ENCODE assay signal across 28 mouse cellular contexts in the genomic region with DNA sequence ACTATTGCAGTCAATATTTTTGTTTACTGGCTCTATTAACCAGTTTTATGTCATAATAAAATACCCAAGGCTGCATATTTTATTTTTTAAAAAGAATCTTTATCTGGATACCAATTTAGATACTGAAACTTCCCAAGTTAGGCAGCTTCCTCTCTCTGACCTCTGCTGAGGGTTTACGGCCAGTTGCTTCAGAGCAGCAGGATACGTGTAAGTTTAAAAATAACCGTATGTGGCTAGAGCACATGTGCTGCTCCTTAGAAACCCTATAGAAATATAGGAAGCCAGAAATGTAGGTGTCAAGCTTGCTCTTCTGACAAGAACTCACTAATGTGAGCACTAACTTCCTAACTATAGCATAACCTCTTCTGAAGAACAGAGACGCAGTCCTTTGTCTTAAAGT. TPM values are rescaled to one million over a fixed set of nuclear protein-coding genes. Genes with fewer than 3 reads are reported as not detected.
A peak's percentile ranks its signal among the peaks of the same experiment; 100 is the strongest.
DNase-seq lines count a peak whose midpoint lies in the region; ATAC-seq and TF ChIP-seq lines count a peak whose summit lies in the region.
"Had no signal": no experiment of that assay in that cellular context is flagged by ENCODE, and none has a peak within 500 bp of the region (broad histone marks: within the 10 kb centered on the region; RNA-seq: fewer than 3 reads in every experiment).

No protein-coding gene starts in this region.

- no peak overlapping the region for H3K27ac ChIP-seq in CH12.LX (ENCODE audit: insufficient read depth, low read depth)
- H3K27ac ChIP-seq in forebrain, embryonic 15.5 days (replicated peaks) = no peak overlapping the region
- H3K27ac ChIP-seq: forebrain, embryonic 10.5 days; heart, adult 2 months; heart, embryonic 10.5 days; heart, embryonic 13.5 days; hindbrain, embryonic 14.5 days; hindbrain, postnatal 0 days had no signal

- WGBS in forebrain, embryonic 15.5 days = 93% methylated on average over 4 of the region's 4 CpGs

- no peak overlapping the region for H3K4me3 ChIP-seq in CH12.LX (replicated peaks in 1 of 3; ENCODE audit: low read depth in 2 of 3, low read length in 2 of 3, poor library complexity in 1 of 3)
- no peak overlapping the region for H3K4me3 ChIP-seq in forebrain, embryonic 15.5 days
- H3K4me3 ChIP-seq: forebrain, embryonic 10.5 days; heart, adult 2 months; heart, embryonic 10.5 days; heart, embryonic 13.5 days had no signal

- peaks cover 2 to 19% of the 10 kb centered on the region in 2 experiments; a peak in 3 of 4 replicates for H3K4me1 ChIP-seq in CH12.LX (ENCODE audit: control insufficient read depth in 1 of 2, insufficient read depth in 2 of 2)
- H3K4me1 ChIP-seq in forebrain, embryonic 15.5 days = no peaks in the 10 kb centered on the region
- H3K4me1 ChIP-seq: forebrain, embryonic 10.5 days; heart, embryonic 10.5 days; heart, embryonic 13.5 days had no signal

- TF ChIP-seq POLR2A in CH12.LX (IDR thresholded peaks at IDR 0.05; ENCODE audit: low read depth, low read length) = no peak

- no peaks in the 10 kb centered on the region for H3K9me3 ChIP-seq in CH12.LX (replicated peaks; ENCODE audit: low read length)
- no peaks in the 10 kb centered on the region for H3K9me3 ChIP-seq in forebrain, embryonic 15.5 days
- H3K9me3 ChIP-seq: forebrain, embryonic 10.5 days; G1E; heart, embryonic 10.5 days; heart, embryonic 13.5 days had no signal

- H3K79me2 ChIP-seq in CH12.LX (replicated peaks; ENCODE audit: control insufficient read depth, extremely low read depth, insufficient read depth, poor library complexity, severe bottlenecking) = no peaks in the 10 kb centered on the region

- TF ChIP-seq EP300 in CH12.LX (IDR thresholded peaks at IDR 0.05; ENCODE audit: low read length) = no peak

- no peaks in the 10 kb centered on the region for H3K27me3 ChIP-seq in CH12.LX (replicated peaks)
- no peaks in the 10 kb centered on the region for H3K27me3 ChIP-seq in forebrain, embryonic 15.5 days
- H3K27me3 ChIP-seq: heart, embryonic 13.5 days; Patski had no signal

- H3K9ac ChIP-seq in CH12.LX (ENCODE audit: insufficient read depth, low read depth) = no peak overlapping the region
- H3K9ac ChIP-seq in forebrain, embryonic 15.5 days (replicated peaks) = no peak overlapping the region
- H3K9ac ChIP-seq: heart, embryonic 13.5 days; hindbrain, embryonic 14.5 days had no signal

- DNase-seq in 416B (ENCODE audit: low read depth) = peak; percentile 37
- peak; percentile 14 for DNase-seq in CH12.LX (ENCODE audit: extremely low read depth)
- DNase-seq in urinary bladder, postnatal 36 days (ENCODE audit: low spot score in 2 of 2) = no peak
- no peak for DNase-seq in left cerebral cortex, adult 9 months (ENCODE audit: low spot score in 2 of 2)
- DNase-seq: adrenal gland, postnatal 10 days; adrenal gland, postnatal 36 days; cerebellum, adult 11 months; cerebellum, adult 2 months; cerebellum, adult 9-11 months; cerebellum, postnatal 36 days; gastrocnemius, postnatal 25 days; heart, adult 2 months; heart, postnatal 14 days; heart, postnatal 4 days had no signal

- no peak for TF ChIP-seq CTCF in CH12.LX (conservative IDR thresholded peaks at IDR 0.05 in 1 of 2, IDR thresholded peaks at IDR 0.05 in 1 of 2; ENCODE audit: low read depth in 2 of 2, low read length in 2 of 2)

- dilution Hi-C loops in CH12.LX (cut with MboI; ENCODE audit: extremely low pct_ligation_motif_present, extremely low pct_unique_long_range_greater_than_20kb, low sequenced_read_pairs) = no loop called here

- TF ChIP-seq RAD21 in CH12.LX (IDR thresholded peaks at IDR 0.05; ENCODE audit: low read depth, low read length) = no peak

- ATAC-seq in granulocyte monocyte progenitor cell, adult 5-6 weeks (replicated peaks; ENCODE audit: poor library complexity, severe bottlenecking) = peak; percentile 96
- peak; percentile 91 for ATAC-seq in megakaryocyte progenitor cell, adult 5-6 weeks (replicated peaks; ENCODE audit: poor library complexity)
- ATAC-seq in forebrain, embryonic 15.5 days (replicated peaks) = no peak
- ATAC-seq: forebrain, embryonic 14.5 days; hindbrain, postnatal 0 days; inflammation-experienced regulatory T-cells, adult 6 months; Patski had no signal

- H3K36me3 ChIP-seq in CH12.LX (replicated peaks in 1 of 2; ENCODE audit: control insufficient read depth in 1 of 2, insufficient read depth in 1 of 2, low read length in 1 of 2) = peaks cover 54 to 78% of the 10 kb centered on the region in 2 experiments
- peaks cover 70% of the 10 kb centered on the region for H3K36me3 ChIP-seq in forebrain, embryonic 15.5 days

- no peak overlapping the region for H3K4me2 ChIP-seq in CH12.LX (ENCODE audit: insufficient read depth, low read depth, poor library complexity, severe bottlenecking)
- no peak overlapping the region for H3K4me2 ChIP-seq in forebrain, embryonic 15.5 days (replicated peaks)
- H3K4me2 ChIP-seq: heart, embryonic 13.5 days; hindbrain, embryonic 14.5 days had no signal

- in situ Hi-C loops in CH12.LX (cut with MboI; ENCODE audit: low pct_ligation_motif_present, low pct_unique_long_range_greater_than_20kb, low sequenced_read_pairs) = no loop called here

TF ChIP-seq in CH12.LX, 34 proteins besides CTCF, POLR2A, EP300 and RAD21:
- no peak for TF ChIP-seq TBP (conservative IDR thresholded peaks at IDR 0.05; ENCODE audit: low read depth, low read length)
- no peak for TF ChIP-seq MEF2A (IDR thresholded peaks at IDR 0.05; ENCODE audit: borderline replicate concordance, low read depth, low read length)
- TF ChIP-seq ZNF384 (IDR thresholded peaks at IDR 0.05; ENCODE audit: low read depth, low read length) = no peak
- no peak for TF ChIP-seq USF2 (conservative IDR thresholded peaks at IDR 0.05; ENCODE audit: low read depth, low read length)
- no peak for TF ChIP-seq HCFC1 (IDR thresholded peaks at IDR 0.05; ENCODE audit: low read depth, low read length)
- TF ChIP-seq USF1 (IDR thresholded peaks at IDR 0.05; ENCODE audit: low read depth, low read length) = no peak
- TF ChIP-seq CHD2 (IDR thresholded peaks at IDR 0.05; ENCODE audit: low read length) = no peak
- TF ChIP-seq MYC (IDR thresholded peaks at IDR 0.05; ENCODE audit: low read depth, low read length) = no peak
- no peak for TF ChIP-seq BHLHE40 (IDR thresholded peaks at IDR 0.05; ENCODE audit: low read depth, low read length)
- TF ChIP-seq RCOR1 (conservative IDR thresholded peaks at IDR 0.05; ENCODE audit: low read depth, low read length) = no peak
TF ChIP-seq in CH12.LX: peak in this region for 0.

RNA-seq across cellular contexts. Expression of gene Gm17324, which starts 14.8 kb away (rescaled TPM):
- total RNA-seq in CH12.LX (2012; rRNA removed) (0.46 and 0.55 TPM in 2 replicates), CH12.LX (2014; rRNA removed) (not detected in 2 replicates)
- not detected in 2 replicates for polyA plus RNA-seq in CH12.LX (2012; ENCODE audit: insufficient read length, low read depth)
- not detected in 2 replicates for total RNA-seq in granulocyte monocyte progenitor cell, adult 5-6 weeks (2014; fragmentation: Nextera tagmentation)
- 0.46 TPM in 1 of 2 replicates, not detected in the other for total RNA-seq in granulocyte monocyte progenitor cell, adult 5-6 weeks (2017)
- not detected in 2 replicates for total RNA-seq in megakaryocyte progenitor cell, adult 5-6 weeks (2015)
- total RNA-seq in megakaryocyte progenitor cell, adult 5-6 weeks (2017) = not detected in 2 replicates
- polyA plus RNA-seq in forebrain, embryonic 15.5 days (2015; fragmentation: Nextera tagmentation; extraction: Ambion mirVana) = 0.76 and 1.7 TPM in 2 replicates
- total RNA-seq: adrenal gland, adult 18-20 months; G1E; gastrocnemius, adult 8-10 months; gastrocnemius, postnatal 25 days; heart, adult 2 months; heart, postnatal 14 days; heart, postnatal 4 days had no signal
- polyA plus RNA-seq: heart, adult 2 months; Patski had no signal

RNA-seq across cellular contexts. Expression of gene Mto1, which starts 15.3 kb away (rescaled TPM):
- total RNA-seq in CH12.LX (2012; rRNA removed) (21.5 and 22.9 TPM in 2 replicates), CH12.LX (2014; rRNA removed) (21.5 and 22.5 TPM in 2 replicates)
- polyA plus RNA-seq in CH12.LX (2012; ENCODE audit: insufficient read length, low read depth) = 13.8 and 14.2 TPM in 2 replicates
- 27.8 and 43.2 TPM in 2 replicates for total RNA-seq in granulocyte monocyte progenitor cell, adult 5-6 weeks (2014; fragmentation: Nextera tagmentation)
- 30.2 and 31.5 TPM in 2 replicates for total RNA-seq in granulocyte monocyte progenitor cell, adult 5-6 weeks (2017)
- total RNA-seq in megakaryocyte progenitor cell, adult 5-6 weeks (2015) = 24.5 and 38.6 TPM in 2 replicates
- 27.1 and 44.0 TPM in 2 replicates for total RNA-seq in megakaryocyte progenitor cell, adult 5-6 weeks (2017)
- polyA plus RNA-seq in forebrain, embryonic 15.5 days (2015; fragmentation: Nextera tagmentation; extraction: Ambion mirVana) = 26.6 and 31.2 TPM in 2 replicates

RNA-seq across cellular contexts. Expression of gene Cgas, which starts 20.3 kb away (rescaled TPM):
- total RNA-seq in CH12.LX (2012; rRNA removed) (not detected in 2 replicates), CH12.LX (2014; rRNA removed) (not detected in 2 replicates)
- not detected in 2 replicates for polyA plus RNA-seq in CH12.LX (2012; ENCODE audit: insufficient read length, low read depth)
- total RNA-seq in granulocyte monocyte progenitor cell, adult 5-6 weeks (2014; fragmentation: Nextera tagmentation) = 23.1 and 24.9 TPM in 2 replicates
- total RNA-seq in granulocyte monocyte progenitor cell, adult 5-6 weeks (2017) = 20.1 and 23.2 TPM in 2 replicates
- total RNA-seq in megakaryocyte progenitor cell, adult 5-6 weeks (2015) = 21.4 and 23.4 TPM in 2 replicates
- 13.7 and 20.4 TPM in 2 replicates for total RNA-seq in megakaryocyte progenitor cell, adult 5-6 weeks (2017)
- polyA plus RNA-seq in forebrain, embryonic 15.5 days (2015; fragmentation: Nextera tagmentation; extraction: Ambion mirVana) = 0.50 TPM in 2 replicates

RNA-seq across cellular contexts. Expression of gene Eef1a1, which starts 25.6 kb away (rescaled TPM):
- total RNA-seq in CH12.LX (2012; rRNA removed) (14,448 and 18,409 TPM in 2 replicates), CH12.LX (2014; rRNA removed) (21,026 and 21,314 TPM in 2 replicates)
- 11,979 and 12,362 TPM in 2 replicates for polyA plus RNA-seq in CH12.LX (2012; ENCODE audit: insufficient read length, low read depth)
- 11,615 and 12,636 TPM in 2 replicates for total RNA-seq in granulocyte monocyte progenitor cell, adult 5-6 weeks (2014; fragmentation: Nextera tagmentation)
- 9,337 and 10,965 TPM in 2 replicates for total RNA-seq in granulocyte monocyte progenitor cell, adult 5-6 weeks (2017)
- total RNA-seq in megakaryocyte progenitor cell, adult 5-6 weeks (2015) = 20,259 and 20,522 TPM in 2 replicates
- 11,199 and 11,450 TPM in 2 replicates for total RNA-seq in megakaryocyte progenitor cell, adult 5-6 weeks (2017)
- 3,810 and 3,862 TPM in 2 replicates for polyA plus RNA-seq in forebrain, embryonic 15.5 days (2015; fragmentation: Nextera tagmentation; extraction: Ambion mirVana)

Comparison
In these comparisons a context has a peak if more than half of its experiments do, and no peak if none do; other contexts are left out.
1. DNase-seq: peak in 416B (single experiment) and CH12.LX (single experiment); none in urinary bladder, postnatal 36 days (0 of 2) and left cerebral cortex, adult 9 months (0 of 2).
2. RNA of gene Cgas, which starts 20.3 kb away (total RNA-seq): 20.1 to 24.9 TPM in granulocyte monocyte progenitor cell, adult 5-6 weeks and 13.7 to 23.4 TPM in megakaryocyte progenitor cell, adult 5-6 weeks; not detected in CH12.LX; every median in the first group is over 10 times any median in the second.